Mouse (Mus musculus) ES-Bruce4 (cell line): Measurements from ENCODE around the gene Akap13.

Experiments used
- CTCF ChIP-seq: IDR thresholded peaks from one replicate; pipeline ENCODE4 v1.8.1; 2011; ENCODE audit warnings: low read depth, low read length
- EP300 ChIP-seq: IDR thresholded peaks from 2 replicates; pipeline ENCODE4 v1.6.1; 2011; ENCODE audit warnings: low read depth, low read length; ENCODE audit not compliant: insufficient read depth
- POLR2A ChIP-seq: IDR thresholded peaks from one replicate; pipeline ENCODE4 v1.8.1; 2011; ENCODE audit warnings: low read length; ENCODE audit not compliant: insufficient read depth

- TF ChIP-seq CTCF, result no peak
- TF ChIP-seq POLR2A, result no peak
- TF ChIP-seq EP300, result no peak
These were observed 49.2 kb downstream of the Akap13 start for GRCm38 (mm10) chr7:75504524-75504923.
